Mouse (Mus musculus) left cerebral cortex, postnatal 14 days (tissue): ENCODE measurements around the gene Creb3. TPM values are rescaled to one million over a fixed set of nuclear protein-coding genes. Genes with fewer than 3 reads are reported as not detected.
A peak's percentile ranks its signal among the peaks of the same experiment; 100 is the strongest.

Experiments used
- DNase-seq, 2 experiments: peaks; one replicate each; pipeline ENCODE4 v3.0.0; 2021 to 2022; ENCODE audit warnings: low spot score in 2 of 2, mixed read lengths in 1 of 2
- intact Hi-C: fragments of 180-260 bp; cut with DNase I; formaldehyde crosslinking; loops from one replicate; pipeline ENCODE4 v1.15.1; 2025
- total RNA-seq, 2 experiments: library from RNA; stranded (reverse); gene quantifications; 2 replicates each; pipeline ENCODE4 v1.2.3; 2021

The Creb3 gene
- total RNA-seq, 2 experiments from 2014 or later, result 68.9 to 69.2 TPM

DNA sequence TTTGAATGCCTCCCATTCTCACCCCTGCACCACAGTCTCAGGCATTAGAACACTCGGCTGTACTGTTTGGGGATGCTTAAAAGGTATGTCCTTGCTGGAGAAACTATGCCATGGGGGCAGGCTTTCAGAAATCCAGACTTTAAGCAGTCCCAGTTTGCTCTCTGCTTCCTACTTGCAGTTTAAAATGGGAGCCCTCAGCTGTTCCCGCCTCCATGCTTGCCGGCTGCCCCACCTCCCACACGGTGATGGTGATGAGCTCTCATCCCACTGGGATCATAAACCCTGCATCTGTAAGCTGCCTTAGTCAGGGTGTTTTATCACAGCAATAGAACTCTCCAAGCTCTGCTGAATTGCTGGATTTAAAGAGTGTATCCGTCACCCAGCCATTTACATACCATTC lies 9.7 kb upstream of the Creb3 start:
- intact Hi-C loops, result no loop called here
- DNase-seq, result peak; percentile 45 to 53

DNA sequence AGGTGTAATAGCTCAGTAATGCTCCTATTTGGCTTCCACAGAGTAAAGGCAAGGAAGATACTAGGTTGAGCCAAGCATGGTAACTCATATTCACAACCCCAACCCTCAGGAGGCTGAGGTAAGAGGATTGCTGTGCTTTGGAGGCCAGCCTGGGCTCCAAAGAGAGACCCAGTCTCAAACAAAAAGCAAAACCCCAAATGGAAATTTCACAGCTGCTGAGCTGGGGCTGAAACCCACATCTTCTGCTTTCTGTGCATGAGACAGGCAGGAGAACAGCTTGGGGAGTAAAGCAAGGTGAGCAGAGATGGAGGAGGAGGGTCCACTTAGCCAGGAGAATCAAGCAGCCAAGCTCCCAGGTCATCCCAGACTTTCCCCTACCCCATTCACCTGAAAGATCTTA lies 8.2 kb upstream of the Creb3 start:
- intact Hi-C loops, result no loop called here
- DNase-seq, result no peak

DNA sequence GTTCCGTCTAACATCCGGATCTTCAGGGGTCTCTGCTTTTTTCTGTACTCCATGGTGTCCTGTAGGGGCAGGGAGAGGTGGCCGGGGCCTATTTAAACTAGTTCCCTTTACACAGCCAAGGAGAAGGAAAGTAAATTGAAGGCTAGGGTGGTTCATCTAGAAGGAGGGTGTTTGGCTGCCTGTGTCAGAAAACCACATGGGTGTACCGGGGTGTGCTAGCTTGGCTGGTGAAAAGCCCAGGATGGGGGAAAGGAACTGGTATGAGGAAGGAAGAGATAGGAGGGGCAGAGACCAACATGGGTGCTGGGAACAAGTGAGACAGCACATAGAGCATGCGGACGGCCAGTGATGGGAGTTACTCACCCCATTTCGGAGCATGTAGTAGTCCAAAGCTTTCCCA lies 6.2 kb upstream of the Creb3 start:
- intact Hi-C loops, result no loop called here
- DNase-seq, result no peak

DNA sequence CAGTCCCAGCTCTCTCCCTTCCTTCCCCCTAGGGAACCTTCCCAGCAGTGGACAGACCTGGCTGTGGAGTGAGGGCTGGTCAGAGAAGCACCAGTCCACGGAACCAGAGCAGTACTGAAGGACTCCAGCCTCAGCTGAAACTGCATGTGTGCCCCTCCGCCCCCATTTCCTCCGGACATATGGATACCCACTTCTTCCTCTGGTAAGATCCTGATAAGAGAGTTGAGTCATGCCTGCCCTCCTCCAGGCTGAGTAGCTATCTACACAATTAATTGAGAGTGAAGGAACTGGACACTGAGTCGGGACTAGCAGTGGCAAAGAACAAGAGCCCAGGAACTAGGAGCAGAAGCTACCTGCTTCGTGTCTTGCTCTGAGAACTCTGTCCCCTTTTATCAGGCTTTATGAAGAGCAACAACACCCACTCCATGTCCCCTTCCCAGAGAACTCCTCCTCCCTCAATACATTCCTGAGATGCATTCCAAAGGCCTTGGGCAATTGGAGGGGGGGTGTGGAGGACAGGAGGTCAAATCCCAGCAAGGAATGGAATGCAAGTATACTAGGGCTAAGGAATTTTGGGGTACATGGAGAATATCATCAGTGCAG lies 4.0 kb upstream of the Creb3 start:
- DNase-seq, result no peak
- intact Hi-C loops, result no loop called here

DNA sequence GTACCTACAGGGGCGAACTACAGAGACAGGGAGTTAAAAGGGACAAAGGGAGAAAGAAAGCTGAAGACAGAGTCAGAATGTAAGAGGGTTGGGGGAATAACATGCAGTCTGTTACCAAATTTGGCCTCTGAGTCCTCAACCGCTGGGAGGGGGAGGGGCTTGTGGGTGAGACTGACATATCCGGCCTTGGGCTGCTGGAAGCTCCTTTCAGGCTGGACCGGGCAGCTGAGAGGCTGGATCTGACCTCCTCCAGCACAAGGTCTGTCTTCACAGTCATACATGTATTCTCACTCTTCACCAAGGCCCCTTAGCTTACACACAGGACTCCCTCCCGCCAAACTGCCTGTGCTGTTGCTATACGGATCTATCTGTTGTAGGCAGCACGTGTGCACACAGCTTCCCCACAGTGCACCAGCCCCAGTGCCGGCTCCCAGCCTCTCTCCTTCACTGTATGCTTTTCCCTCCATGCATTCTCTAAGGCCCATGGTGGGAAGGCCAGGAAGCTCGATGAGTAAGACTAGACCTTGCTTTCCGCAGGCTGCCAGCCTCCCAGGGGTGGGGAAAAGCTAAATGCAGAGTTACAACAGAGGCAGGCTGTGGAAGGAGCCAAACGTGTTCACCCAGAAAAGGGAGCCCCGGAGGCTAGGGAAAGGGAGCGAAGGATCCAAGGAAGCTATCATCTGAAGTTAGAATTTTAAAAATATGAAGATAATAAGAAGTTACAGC lies 3.3 kb upstream of the Creb3 start:
- DNase-seq, result peak in 1 of 2 experiments; percentile 38
- intact Hi-C loops, result no loop called here

DNA sequence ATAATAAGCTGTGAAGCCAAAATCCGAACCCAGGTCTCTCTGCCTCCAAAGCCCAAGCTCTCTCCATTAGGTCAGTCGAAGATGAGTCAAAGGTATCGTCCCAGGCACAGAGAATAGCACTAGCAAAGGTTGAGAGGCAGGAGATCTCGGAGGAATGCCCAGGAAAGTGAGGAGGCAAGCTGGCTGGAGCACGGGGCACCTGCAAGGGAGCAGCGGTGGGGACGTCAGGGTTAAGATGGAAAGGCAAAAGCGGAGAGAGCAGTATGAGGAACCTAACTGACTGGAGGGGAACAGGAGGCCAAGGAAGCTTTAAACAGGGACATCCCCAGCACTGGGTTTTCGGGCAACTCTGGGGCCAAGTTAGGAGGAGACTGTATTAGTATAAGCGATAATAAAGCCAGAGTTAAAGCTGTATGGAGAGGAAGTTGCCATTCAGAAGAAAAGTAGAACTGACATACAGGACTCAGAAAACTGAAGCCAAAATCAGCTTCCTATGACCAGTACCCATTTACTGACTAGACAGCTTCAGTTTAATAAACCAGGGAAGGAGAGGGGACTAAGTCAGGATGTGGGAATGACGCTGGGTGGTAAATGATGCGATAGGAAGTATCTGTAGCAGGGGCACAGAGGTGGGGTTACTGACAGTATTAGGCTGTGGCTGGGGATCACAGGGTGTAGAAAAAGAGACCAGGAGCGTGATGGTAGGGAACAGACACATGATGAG lies 2.5 kb upstream of the Creb3 start:
- intact Hi-C loops, result loop anchor here (5.0 kb wide), 2 partner anchors 62 to 117 kb away; partner anchors contain the start of genes Arhgef39 and Tesk1
- DNase-seq, result no peak

DNA sequence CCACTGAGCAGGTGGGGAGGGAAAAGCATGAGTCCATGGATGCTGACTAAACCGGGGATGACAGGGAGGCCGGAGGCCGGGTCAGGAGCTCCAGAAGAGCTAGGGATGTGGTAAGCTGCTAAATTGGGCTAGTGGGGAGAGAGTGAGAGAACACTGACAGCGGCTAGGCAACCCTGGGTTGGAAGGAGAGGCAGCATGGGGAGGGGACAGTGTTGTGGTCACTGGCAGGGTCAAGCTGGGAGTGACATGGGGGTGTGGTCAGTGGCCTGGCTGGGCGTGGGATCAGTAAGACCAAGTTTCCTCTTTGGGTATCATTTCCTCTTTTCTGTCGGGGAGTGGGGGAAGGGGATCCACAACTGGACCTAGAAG lies 1.9 kb upstream of the Creb3 start:
- DNase-seq, result peak; percentile 40 to 57
- intact Hi-C loops, result loop anchor here (5.0 kb wide), 2 partner anchors 63 to 118 kb away; partner anchors contain the start of genes Arhgef39 and Tesk1

DNA sequence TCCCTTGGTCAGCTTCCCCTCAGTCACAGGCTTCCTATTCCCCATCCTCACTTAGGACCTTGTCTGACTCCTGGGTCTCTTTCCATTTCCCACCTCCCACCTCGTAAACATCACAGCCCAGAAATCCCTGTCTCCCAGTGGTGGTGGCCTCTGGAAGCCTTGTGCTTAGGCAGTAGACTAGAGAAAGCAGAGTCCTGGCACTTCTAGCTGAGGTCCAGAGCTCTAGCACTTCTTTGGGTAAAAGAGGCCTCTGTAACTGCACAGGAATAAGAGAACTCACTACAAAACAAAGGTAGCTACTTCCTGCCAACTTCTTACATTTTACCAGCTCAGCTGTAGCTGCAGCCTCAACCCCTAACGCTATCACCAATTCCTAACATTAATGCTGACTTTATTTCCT lies 1.2 kb upstream of the Creb3 start:
- intact Hi-C loops, result loop anchor here (5.0 kb wide), 2 partner anchors 64 to 119 kb away; partner anchors contain the start of genes Arhgef39 and Tesk1
- DNase-seq, result no peak

DNA sequence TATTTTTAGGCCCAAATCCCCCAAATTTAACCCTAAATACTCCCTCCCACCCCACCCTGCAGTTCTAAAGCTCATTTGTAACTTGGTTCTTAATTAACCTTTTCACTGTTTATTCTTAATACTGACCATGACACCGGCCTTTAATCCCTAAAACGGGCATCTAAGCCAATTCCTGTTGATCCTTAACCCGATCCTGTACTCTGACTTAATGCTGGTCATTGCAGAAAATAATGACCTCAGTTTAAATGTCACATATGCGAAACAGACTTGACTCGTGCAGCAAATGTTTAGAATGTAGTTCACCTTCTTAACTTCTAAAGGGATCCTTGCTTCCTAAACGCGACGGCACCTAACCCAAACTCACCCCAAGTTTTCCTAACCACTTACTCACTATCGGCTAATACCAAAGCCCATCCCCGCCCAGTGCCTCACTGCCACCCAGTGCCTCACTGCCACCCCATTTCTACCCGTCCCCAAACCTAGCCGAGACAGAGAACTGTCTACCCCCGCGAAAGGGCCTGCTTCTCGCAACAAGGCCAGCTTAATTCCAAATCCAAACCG lies 616 bp upstream of the Creb3 start:
- intact Hi-C loops, result loop anchor here (5.0 kb wide), 2 partner anchors 64 to 119 kb away; partner anchors contain the start of genes Arhgef39 and Tesk1
- peak in 1 of 2 experiments; percentile 28 for DNase-seq

DNA sequence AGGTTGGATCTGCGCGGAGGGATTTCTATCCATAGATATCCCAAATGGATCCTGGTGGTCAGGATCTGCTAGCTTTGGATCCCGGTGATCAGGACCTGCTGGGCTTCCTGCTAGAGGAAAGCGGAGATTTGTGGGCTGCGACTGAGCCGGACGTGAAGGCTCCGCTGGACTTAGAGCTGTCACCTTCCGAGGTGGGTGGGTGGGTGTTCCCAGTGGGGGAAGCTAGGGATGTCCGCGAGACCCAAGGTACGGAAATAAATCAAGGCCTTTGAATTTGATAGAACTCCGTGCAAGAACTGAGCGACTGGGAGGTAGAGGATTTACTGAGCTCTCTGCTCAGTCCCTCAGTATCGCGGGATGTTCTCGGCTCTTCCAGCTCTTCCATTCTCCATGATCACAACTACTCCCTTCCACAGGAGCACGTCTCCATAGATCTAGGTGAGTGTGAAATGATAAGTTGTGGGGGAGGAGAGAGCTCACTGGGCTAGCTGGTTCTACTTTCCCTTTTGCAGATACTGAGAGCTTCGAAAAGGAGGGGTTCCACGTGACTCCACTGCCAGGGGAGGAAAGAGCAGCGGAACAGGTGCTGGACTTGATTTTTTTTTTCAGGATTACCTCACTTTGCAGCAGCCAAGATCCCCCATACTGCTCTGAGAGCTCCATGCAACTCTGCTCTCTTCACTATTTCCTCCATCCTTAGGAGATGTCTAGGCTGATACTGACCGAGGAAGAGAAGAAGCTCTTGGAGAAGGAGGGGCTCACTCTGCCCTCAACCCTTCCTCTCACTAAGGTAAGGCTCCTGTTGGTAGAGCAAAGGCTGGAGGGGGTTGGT lies 853 bp downstream of the Creb3 start:
- peak in 1 of 2 experiments; percentile 39 for DNase-seq
- intact Hi-C loops, result loop anchor here (5.0 kb wide), 2 partner anchors 66 to 121 kb away; partner anchors contain the start of genes Arhgef39 and Tesk1

DNA sequence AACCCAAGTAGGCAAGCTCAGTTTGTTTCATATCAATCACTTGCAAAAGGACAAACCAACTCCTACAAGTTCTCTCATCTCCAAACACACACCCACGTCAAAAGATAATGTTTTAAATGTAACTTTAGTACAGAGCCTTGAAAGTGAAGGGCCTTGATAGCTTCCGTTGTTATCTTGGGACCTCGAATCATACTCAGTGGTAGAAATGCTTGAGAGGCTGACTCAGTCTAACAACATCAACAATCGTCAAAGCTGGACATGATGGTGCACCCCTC lies 1.4 kb downstream of the Creb3 start:
- intact Hi-C loops, result loop anchor here (5.0 kb wide), 2 partner anchors 66 to 121 kb away; partner anchors contain the start of genes Arhgef39 and Tesk1
- no peak for DNase-seq

DNA sequence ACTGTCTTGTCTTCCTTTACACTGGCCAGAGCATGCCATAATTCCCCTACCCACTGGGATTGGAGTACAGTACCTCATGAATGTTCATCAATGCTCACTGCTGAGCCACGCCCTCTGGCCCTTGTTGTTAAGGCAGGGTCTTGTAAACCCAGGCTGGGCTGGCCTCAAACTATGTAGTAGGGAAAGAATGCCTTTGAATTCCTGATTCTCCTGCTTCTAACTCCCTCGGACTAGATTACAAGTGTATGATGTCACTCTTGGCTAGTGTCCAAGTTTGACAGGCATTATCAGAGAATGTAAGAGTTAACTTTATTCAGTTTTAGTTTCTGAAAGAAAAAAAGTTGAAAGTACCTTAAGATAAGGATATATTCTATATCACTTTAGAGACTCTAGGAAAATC lies 2.1 kb downstream of the Creb3 start:
- intact Hi-C loops, result loop anchor here (5.0 kb wide), 2 partner anchors 67 to 122 kb away; partner anchors contain the start of genes Arhgef39 and Tesk1
- DNase-seq, result no peak

DNA sequence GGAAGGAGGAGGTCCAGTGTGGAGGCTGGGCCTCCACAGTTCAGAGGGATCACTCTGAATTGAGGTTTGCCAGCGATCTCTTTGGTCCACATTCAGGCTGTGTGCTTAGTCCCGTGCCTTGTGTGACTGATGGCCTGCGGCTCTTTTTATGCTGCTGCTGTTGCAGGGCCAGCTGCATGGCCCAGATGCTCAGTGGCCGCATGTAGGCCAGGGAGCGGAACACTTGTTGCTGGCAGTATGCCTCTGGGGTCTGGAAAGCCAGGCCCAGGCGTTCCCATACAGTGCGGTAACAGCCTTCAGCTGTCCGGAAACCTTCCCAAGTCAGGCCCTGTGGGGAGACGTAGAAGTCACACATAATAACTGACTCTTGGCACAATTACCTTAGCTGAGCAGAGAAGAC lies 5.0 kb downstream of the Creb3 start:
- intact Hi-C loops, result no loop called here
- DNase-seq, result no peak

DNA sequence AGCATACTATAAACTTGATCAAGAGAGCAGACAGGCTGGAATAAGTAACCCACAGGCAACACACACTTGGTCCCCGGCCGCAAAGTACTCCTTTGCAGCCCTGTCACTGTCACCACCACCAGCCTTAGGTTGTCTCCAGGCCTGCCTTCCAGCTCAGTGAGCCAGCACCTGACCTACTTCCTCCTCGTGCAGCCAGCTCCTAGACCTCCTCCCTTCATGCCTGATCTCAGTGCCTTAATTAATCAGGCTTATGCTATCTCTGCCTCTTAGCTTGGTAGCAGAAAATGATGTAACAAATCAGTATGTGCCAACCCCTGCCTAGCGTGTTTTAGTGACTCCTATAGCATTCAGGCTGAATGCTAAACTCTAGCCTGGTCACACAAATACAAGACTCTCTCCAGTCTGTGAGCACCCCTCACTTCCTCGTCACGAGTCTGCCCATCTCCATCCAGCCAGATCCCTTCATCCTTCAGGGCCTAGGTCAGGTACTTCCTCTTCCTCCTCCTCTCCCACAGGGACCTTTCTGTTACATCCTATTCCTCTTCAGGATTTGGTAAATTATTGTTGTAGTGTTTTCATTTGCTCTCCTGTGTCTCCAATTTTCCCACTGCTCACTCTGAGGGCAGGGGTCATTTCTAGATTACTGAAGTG lies 9.4 kb downstream of the Creb3 start:
- DNase-seq, result no peak
- intact Hi-C loops, result no loop called here

DNA sequence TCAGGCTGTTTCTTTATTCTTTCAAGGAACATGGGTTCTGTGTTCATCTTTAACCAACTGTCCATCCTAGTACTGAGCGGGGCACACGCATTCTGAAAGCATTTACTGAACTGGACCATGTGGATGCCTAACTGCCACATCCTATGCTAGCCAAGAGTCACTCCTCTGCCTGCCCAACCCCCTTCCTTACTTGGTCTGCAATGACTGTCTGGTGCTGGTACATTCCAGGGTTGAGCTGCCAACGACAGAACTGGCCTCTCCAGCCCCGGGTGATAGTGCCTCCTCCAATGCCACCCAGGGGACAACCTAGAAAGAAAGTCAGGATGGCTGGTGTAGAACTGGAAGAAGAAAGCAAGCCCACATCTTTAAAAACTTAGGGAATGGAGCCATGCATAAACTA lies 11.4 kb downstream of the Creb3 start:
- intact Hi-C loops, result no loop called here
- DNase-seq, result no peak

DNA sequence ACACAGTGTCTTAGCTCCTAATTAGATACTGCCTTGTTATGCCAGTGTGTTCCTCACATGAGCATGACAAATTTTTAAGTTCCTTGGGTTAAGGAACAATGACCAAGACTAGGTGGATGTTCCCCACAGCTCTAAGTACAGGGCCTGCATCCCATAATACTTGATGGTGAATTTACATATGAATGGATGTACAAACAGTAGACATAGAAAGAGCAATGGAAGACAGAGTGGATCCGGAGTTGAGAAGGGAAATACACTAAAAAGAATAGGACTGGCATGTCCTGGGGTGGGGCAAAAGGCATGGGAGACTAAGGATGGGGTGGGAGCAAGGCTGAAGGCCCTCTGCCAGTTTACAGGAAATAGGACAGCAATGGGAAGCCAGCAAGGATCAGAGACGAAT lies 13.2 kb downstream of the Creb3 start:
- DNase-seq, result no peak
- intact Hi-C loops, result no loop called here

DNA sequence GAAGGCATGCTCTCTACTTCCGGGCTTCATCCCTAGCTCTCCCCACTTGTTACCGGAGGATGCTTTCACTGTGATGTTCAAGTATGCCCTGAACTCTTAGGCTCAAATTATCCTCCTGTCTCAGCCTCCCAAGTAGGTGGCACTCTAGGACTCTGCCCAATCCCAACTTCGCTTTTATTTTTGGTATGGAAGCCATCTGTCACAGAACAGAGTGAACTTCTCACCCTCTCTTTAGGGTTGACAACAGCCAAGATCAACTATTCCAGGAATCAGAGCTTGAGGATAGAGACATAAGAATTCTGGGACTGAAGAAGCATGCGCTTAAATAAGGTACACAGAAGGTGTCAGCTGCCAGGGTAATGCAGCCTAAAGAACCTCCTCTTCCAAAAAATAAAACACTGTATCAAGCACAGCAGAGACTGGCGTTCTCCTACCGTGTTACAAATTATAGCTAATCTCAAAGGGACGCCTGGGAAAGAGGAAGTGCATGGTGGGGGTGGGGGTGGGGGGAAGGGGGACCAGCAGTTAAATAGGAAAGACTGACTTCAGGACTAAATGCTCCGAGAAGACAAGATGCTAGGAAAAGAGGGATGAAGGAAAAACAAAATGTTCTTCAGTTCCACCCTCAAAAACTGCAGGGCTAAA lies 15.2 kb downstream of the Creb3 start:
- DNase-seq, result no peak
- intact Hi-C loops, result no loop called here
